Mouse (Mus musculus) hindbrain, embryonic 11.5 days (tissue): ENCODE measurements around the gene Nr2c2ap. TPM values are rescaled to one million over a fixed set of nuclear protein-coding genes. Genes with fewer than 3 reads are reported as not detected.

ENCODE experiments used
- ATAC-seq: fragments of 200-750 bp; cut with Nextera tagmentation; 2 replicates; pipeline ENCODE4 v1.8.0; 2017; ENCODE audit warnings: mild to moderate bottlenecking, moderate TSS enrichment, moderate library complexity; ENCODE audit not compliant: low FRiP score
- DNase-seq: peaks from one replicate; pipeline ENCODE4 v3.0.0-alpha.2; 2015; ENCODE audit warnings: low spot score
- H3K27ac ChIP-seq: fragments of 300-500 bp; sonication (generic); 2 replicates; pipeline ENCODE4 v1.5.1; 2014; ENCODE audit warnings: mild to moderate bottlenecking, low read depth, low read length
- H3K27me3 ChIP-seq: fragments of 300-500 bp; sonication (generic); 2 replicates; pipeline ENCODE4 v1.6.1; 2014; ENCODE audit warnings: mild to moderate bottlenecking, low read length, moderate library complexity, mixed read lengths; ENCODE audit not compliant: control insufficient read depth, insufficient read depth
- H3K36me3 ChIP-seq: fragments of 300-500 bp; sonication (generic); 2 replicates; pipeline ENCODE4 v1.6.1; 2014; ENCODE audit warnings: mild to moderate bottlenecking, low read length, moderate library complexity, mixed read lengths; ENCODE audit not compliant: control insufficient read depth, insufficient read depth
- H3K4me1 ChIP-seq: fragments of 300-500 bp; sonication (generic); replicated peaks from 2 replicates; pipeline ENCODE4 v1.6.1; 2014; ENCODE audit warnings: low read length, mixed read lengths; ENCODE audit not compliant: control insufficient read depth, insufficient read depth
- H3K4me2 ChIP-seq: fragments of 300-500 bp; sonication (generic); replicated peaks from 2 replicates; pipeline ENCODE4 v1.6.1; 2014; ENCODE audit warnings: mild to moderate bottlenecking, low read depth, low read length
- H3K4me3 ChIP-seq: fragments of 300-500 bp; sonication (generic); 2 replicates; pipeline ENCODE4 v1.5.1; 2014; ENCODE audit warnings: low read depth, low read length
- H3K9ac ChIP-seq: fragments of 300-500 bp; sonication (generic); 2 replicates; pipeline ENCODE4 v1.6.1; 2014; ENCODE audit warnings: low read depth, low read length
- H3K9me3 ChIP-seq: fragments of 300-500 bp; sonication (generic); 2 replicates; pipeline ENCODE4 v1.6.1; 2016; ENCODE audit warnings: low read length; ENCODE audit not compliant: control insufficient read depth
- WGBS: fragments of 180-500 bp; shearing (Covaris S2); extraction: QIAGEN DNeasy Blood & Tissue Kit; methylation state at CpG from one replicate; pipeline ENCODE4 v1.1.7; 2014; 5-methylcytosine and 5-hydroxymethylcytosine counted together
- polyA plus RNA-seq: library from polyadenylated mRNA; unstranded; fragments of >200 nt; fragmentation: Nextera tagmentation; extraction: Ambion mirVana; gene quantifications from 2 replicates; pipeline ENCODE4 v1.2.1, GENCODE M21; 2014

Nr2c2ap gene
- polyA plus RNA-seq, 1 experiment from 2014 or later = 19.2 TPM

GRCm38 (mm10) chr8:70128435-70128834, 2.7 kb upstream of the Nr2c2ap start:
- H3K36me3 ChIP-seq = no peaks in the 10 kb centered on the region
- no peaks in the 10 kb centered on the region for H3K9me3 ChIP-seq
- no peak overlapping the region for H3K9ac ChIP-seq
- H3K27me3 ChIP-seq = no peaks in the 10 kb centered on the region
- no peak for ATAC-seq
- no peak overlapping the region for H3K4me2 ChIP-seq
- WGBS = 89% methylated on average over 3 of the region's 3 CpGs
- no peak for DNase-seq
- peaks cover 5% of the 10 kb centered on the region; the same call in 1 of the 2 replicates for H3K4me1 ChIP-seq
- H3K4me3 ChIP-seq = no peak overlapping the region
- H3K27ac ChIP-seq = no peak overlapping the region

- WGBS = 69% methylated on average over 9 of the region's 9 CpGs
- H3K4me1 ChIP-seq = peaks cover 5% of the 10 kb centered on the region; the same call in 1 of the 2 replicates
- no peak overlapping the region for H3K4me2 ChIP-seq
- DNase-seq (no peak), ATAC-seq (no peak)
- H3K4me3 ChIP-seq = no peak overlapping the region
- H3K27ac ChIP-seq = no peak overlapping the region
- H3K36me3 ChIP-seq = no peaks in the 10 kb centered on the region
- H3K9ac ChIP-seq = no peak overlapping the region
- H3K27me3 ChIP-seq = no peaks in the 10 kb centered on the region
- no peaks in the 10 kb centered on the region for H3K9me3 ChIP-seq
Measured at GRCm38 (mm10) chr8:70129309-70129952, 1.7 kb upstream of the Nr2c2ap start.

- ATAC-seq = no peak
- Histone ChIP-seq H3K27me3 (no peaks in the 10 kb centered on the region), H3K36me3 (0 out of 2 replicates have a peak, but pooled peaks cover 4% of the 10 kb centered on the region), H3K4me1 (peaks cover 5% of the 10 kb centered on the region; the same call in 1 of the 2 replicates), H3K27ac (no peak overlapping the region), H3K4me3 (no peak overlapping the region), H3K9me3 (no peaks in the 10 kb centered on the region), H3K4me2 (no peak overlapping the region), H3K9ac (no peak overlapping the region)
- DNase-seq = no peak
- WGBS = 86% methylated on average over 3 of the region's 3 CpGs
Measured at GRCm38 (mm10) chr8:70130066-70130465, 1.1 kb upstream of the Nr2c2ap start.

- ATAC-seq (no peak), DNase-seq (no peak)
- H3K9me3 ChIP-seq = no peaks in the 10 kb centered on the region
- no peak overlapping the region for H3K4me3 ChIP-seq
- H3K36me3 ChIP-seq = 0 out of 2 replicates have a peak, but pooled peaks cover 6% of the 10 kb centered on the region
- no peak overlapping the region for H3K4me2 ChIP-seq
- H3K27me3 ChIP-seq = no peaks in the 10 kb centered on the region
- H3K9ac ChIP-seq = no peak overlapping the region
- WGBS = 91% methylated on average over 5 of the region's 5 CpGs
- H3K27ac ChIP-seq = no peak overlapping the region
- peaks cover 5% of the 10 kb centered on the region; the same call in 1 of the 2 replicates for H3K4me1 ChIP-seq
Measured at GRCm38 (mm10) chr8:70134086-70134485, 3.0 kb downstream of the Nr2c2ap start.

GRCm38 (mm10) chr8:70134931-70135330, 3.8 kb downstream of the Nr2c2ap start:
- Histone ChIP-seq H3K36me3 (0 out of 2 replicates have a peak, but pooled peaks cover 6% of the 10 kb centered on the region), H3K27ac (no peak overlapping the region), H3K4me2 (no peak overlapping the region), H3K4me3 (no peak overlapping the region), H3K9me3 (no peaks in the 10 kb centered on the region), H3K9ac (no peak overlapping the region), H3K4me1 (peaks cover 5% of the 10 kb centered on the region; the same call in 1 of the 2 replicates), H3K27me3 (no peaks in the 10 kb centered on the region)
- 88% methylated on average over 9 of the region's 9 CpGs for WGBS
- ATAC-seq (no peak), DNase-seq (no peak)

- 0 out of 2 replicates have a peak, but pooled peaks cover 6% of the 10 kb centered on the region for H3K36me3 ChIP-seq
- H3K4me3 ChIP-seq = no peak overlapping the region
- no peak overlapping the region for H3K4me2 ChIP-seq
- no peak overlapping the region for H3K9ac ChIP-seq
- no peak for DNase-seq
- 86% methylated on average over 4 of the region's 4 CpGs for WGBS
- no peaks in the 10 kb centered on the region for H3K9me3 ChIP-seq
- ATAC-seq = no peak
- H3K27me3 ChIP-seq = no peaks in the 10 kb centered on the region
- peaks cover 12% of the 10 kb centered on the region; the same call in 1 of the 2 replicates for H3K4me1 ChIP-seq
- H3K27ac ChIP-seq = no peak overlapping the region
Measured at GRCm38 (mm10) chr8:70136591-70136990, 5.5 kb downstream of the Nr2c2ap start.

- 77% methylated on average over 4 of the region's 4 CpGs for WGBS
- no peak for ATAC-seq
- peaks cover 8% of the 10 kb centered on the region; the same call in 1 of the 2 replicates for H3K4me1 ChIP-seq
Measured at GRCm38 (mm10) chr8:70137890-70138289, 6.8 kb downstream of the Nr2c2ap start.

GRCm38 (mm10) chr8:70139026-70139857, 8.1 kb downstream of the Nr2c2ap start, which contains the start of the genes Rfxank, Borcs8 and Mef2b:
TSS of gene Rfxank (minus strand) at chr8:70139154.
TSS of gene Borcs8 (plus strand) at chr8:70139499.
TSS of gene Mef2b (plus strand) at chr8:70139711.
- Histone ChIP-seq H3K4me3 (peak within 1 kb of the TSS; percentile 79), H3K4me1 (peaks cover 8% of the 10 kb centered on the region; the same call in 1 of the 2 replicates), H3K9ac (peak within 1 kb of the TSS; percentile 77), H3K27ac (peak within 1 kb of the TSS; percentile 61), H3K4me2 (peak within 1 kb of the TSS; percentile 73), H3K36me3 (0 out of 2 replicates have a peak, but pooled peaks cover 6% of the 10 kb centered on the region), H3K9me3 (no peaks in the 10 kb centered on the region), H3K27me3 (no peaks in the 10 kb centered on the region)
- ATAC-seq (peak; percentile 97), DNase-seq (peak; percentile 100)
- under 1% methylated on average over 46 of the region's 46 CpGs for WGBS

More at GRCm38 (mm10) chr8:70137890-70138289, 6.8 kb downstream of the Nr2c2ap start:
- H3K9ac ChIP-seq = no peak overlapping the region
- H3K27ac ChIP-seq = no peak overlapping the region
- no peaks in the 10 kb centered on the region for H3K27me3 ChIP-seq
- H3K4me2 ChIP-seq = peak overlapping the region; percentile 64; the same call in 1 of the 2 replicates
- H3K9me3 ChIP-seq = no peaks in the 10 kb centered on the region
- no peak for DNase-seq
- 0 out of 2 replicates have a peak, but pooled peaks cover 6% of the 10 kb centered on the region for H3K36me3 ChIP-seq
- H3K4me3 ChIP-seq = no peak overlapping the region
